Mouse (Mus musculus) lung, postnatal 0 days (tissue): Measurements from ENCODE around the gene Gtf2f1.

Experiments
- CTCF ChIP-seq: IDR thresholded peaks from 2 replicates; pipeline ENCODE4 v1.5.1; 2016; ENCODE audit warnings: antibody characterized with exemption, mild to moderate bottlenecking
- EP300 ChIP-seq: IDR thresholded peaks from 2 replicates; pipeline ENCODE4 v1.6.1; 2016; ENCODE audit warnings: antibody characterized with exemption, mild to moderate bottlenecking, control low read depth

- TF ChIP-seq CTCF (no peak), EP300 (no peak)
Observed at GRCm38 (mm10) chr17:57029691-57030090, 18.6 kb upstream of the Gtf2f1 start.
